Mouse (Mus musculus): ENCODE measurements around the gene Dazap2. TPM values are rescaled to one million over a fixed set of nuclear protein-coding genes. Genes with fewer than 3 reads are reported as not detected.

Dazap2 gene
- 846 and 1,111 TPM in 2 replicates for polyA plus RNA-seq (2012; rRNA removed)

GRCm38 (mm10) chr15:100614996-100615824, at the start of gene Dazap2:
Dazap2 (plus strand) TSS chr15:100615349.
- 1% methylated on average over 85 of the region's 99 CpGs for WGBS
- Histone ChIP-seq H3K4me3 (replicated peaks; ENCODE audit: extremely low read depth, low read depth, low read length) (peak within 1 kb of the TSS; percentile 98), H3K4me1 (ENCODE audit: control insufficient read depth, insufficient read depth, low read length) (peaks cover 20% of the 10 kb centered on the region)
- TF ChIP-seq POLR2A (IDR thresholded peaks at IDR 0.05; ENCODE audit: borderline replicate concordance, extremely low read depth, low read depth, low read length) = peak; percentile 97
- no peak for TF ChIP-seq CTCF (IDR thresholded peaks at IDR 0.05; ENCODE audit: insufficient read depth, low read length)
- DNase-seq = peak; percentile 97

DNA sequence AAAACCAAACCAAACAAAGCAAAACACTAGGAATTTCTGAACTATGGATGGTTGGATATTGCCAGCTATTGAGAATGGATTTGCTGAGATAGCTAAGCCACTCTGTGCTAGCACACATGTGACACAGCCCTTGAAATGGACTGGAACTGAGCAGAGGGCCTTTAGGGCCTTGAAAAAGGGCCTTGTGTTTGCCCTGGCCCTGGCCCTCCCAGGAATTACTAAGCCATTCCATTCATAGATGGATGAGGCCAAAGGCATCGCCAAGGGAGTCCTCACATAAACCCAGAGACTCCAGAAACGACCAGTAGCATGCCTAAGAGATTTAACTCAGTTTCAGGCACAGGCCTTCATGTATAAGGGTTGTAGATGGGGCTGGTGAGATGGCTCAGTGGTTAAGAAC, 48.6 kb upstream of the Dazap2 start:
- TF ChIP-seq CTCF (IDR thresholded peaks at IDR 0.05; ENCODE audit: insufficient read depth, low read length) = no peak
- no peak for TF ChIP-seq POLR2A (IDR thresholded peaks at IDR 0.05; ENCODE audit: borderline replicate concordance, extremely low read depth, low read depth, low read length)
- H3K4me3 ChIP-seq (replicated peaks; ENCODE audit: extremely low read depth, low read depth, low read length) = no peak overlapping the region
- H3K4me1 ChIP-seq (ENCODE audit: control insufficient read depth, insufficient read depth, low read length) = no peaks in the 10 kb centered on the region
- no peak for DNase-seq
- 58% methylated on average over 2 of the region's 2 CpGs for WGBS

DNA sequence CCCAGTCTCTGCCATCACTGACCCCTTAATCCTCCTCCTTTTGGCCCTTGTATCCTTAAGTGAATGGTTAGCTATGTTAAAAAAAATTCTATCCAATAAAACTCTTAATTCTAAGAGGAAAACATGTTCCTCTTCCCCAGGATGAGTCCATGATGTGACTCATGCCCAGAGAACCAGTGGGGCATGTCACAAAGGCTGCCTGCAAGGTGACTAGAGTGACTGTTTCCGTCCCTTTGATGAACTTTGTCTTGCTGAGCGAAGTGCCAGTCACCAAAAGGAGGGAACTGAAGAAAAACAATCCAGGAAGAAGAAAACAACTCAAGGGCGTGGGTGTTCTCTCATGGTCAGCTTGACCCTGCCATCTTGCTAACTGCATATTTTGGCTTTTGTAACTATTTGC, 45.9 kb upstream of the Dazap2 start:
- no peak for DNase-seq
- Histone ChIP-seq H3K4me1 (ENCODE audit: control insufficient read depth, insufficient read depth, low read length) (no peaks in the 10 kb centered on the region), H3K4me3 (replicated peaks; ENCODE audit: extremely low read depth, low read depth, low read length) (no peak overlapping the region)
- 81% methylated on average over 3 of the region's 3 CpGs for WGBS
- TF ChIP-seq POLR2A (IDR thresholded peaks at IDR 0.05; ENCODE audit: borderline replicate concordance, extremely low read depth, low read depth, low read length) (no peak), CTCF (IDR thresholded peaks at IDR 0.05; ENCODE audit: insufficient read depth, low read length) (no peak)

- WGBS = 33% methylated on average over 6 of the region's 6 CpGs
- H3K4me1 ChIP-seq (ENCODE audit: control insufficient read depth, insufficient read depth, low read length) = no peaks in the 10 kb centered on the region
- no peak overlapping the region for H3K4me3 ChIP-seq (replicated peaks; ENCODE audit: extremely low read depth, low read depth, low read length)
- TF ChIP-seq CTCF (IDR thresholded peaks at IDR 0.05; ENCODE audit: insufficient read depth, low read length) (no peak), POLR2A (IDR thresholded peaks at IDR 0.05; ENCODE audit: borderline replicate concordance, extremely low read depth, low read depth, low read length) (no peak)
- DNase-seq = no peak
These were observed 41.2 kb upstream of the Dazap2 start for GRCm38 (mm10) chr15:100573946-100574345.

- no peak for DNase-seq
- WGBS = 60% methylated on average over 2 of the region's 2 CpGs
- Histone ChIP-seq H3K4me3 (replicated peaks; ENCODE audit: extremely low read depth, low read depth, low read length) (no peak overlapping the region), H3K4me1 (ENCODE audit: control insufficient read depth, insufficient read depth, low read length) (no peaks in the 10 kb centered on the region)
- TF ChIP-seq POLR2A (IDR thresholded peaks at IDR 0.05; ENCODE audit: borderline replicate concordance, extremely low read depth, low read depth, low read length) (no peak), CTCF (IDR thresholded peaks at IDR 0.05; ENCODE audit: insufficient read depth, low read length) (no peak)
These were observed 40.8 kb upstream of the Dazap2 start for GRCm38 (mm10) chr15:100574378-100574777.

GRCm38 (mm10) chr15:100575366-100575765, 39.8 kb upstream of the Dazap2 start:
- DNase-seq = no peak
- no peak for TF ChIP-seq POLR2A (IDR thresholded peaks at IDR 0.05; ENCODE audit: borderline replicate concordance, extremely low read depth, low read depth, low read length)
- H3K4me3 ChIP-seq (replicated peaks; ENCODE audit: extremely low read depth, low read depth, low read length) = no peak overlapping the region
- 82% methylated on average over 12 of the region's 12 CpGs for WGBS
- H3K4me1 ChIP-seq (ENCODE audit: control insufficient read depth, insufficient read depth, low read length) = no peaks in the 10 kb centered on the region

DNA sequence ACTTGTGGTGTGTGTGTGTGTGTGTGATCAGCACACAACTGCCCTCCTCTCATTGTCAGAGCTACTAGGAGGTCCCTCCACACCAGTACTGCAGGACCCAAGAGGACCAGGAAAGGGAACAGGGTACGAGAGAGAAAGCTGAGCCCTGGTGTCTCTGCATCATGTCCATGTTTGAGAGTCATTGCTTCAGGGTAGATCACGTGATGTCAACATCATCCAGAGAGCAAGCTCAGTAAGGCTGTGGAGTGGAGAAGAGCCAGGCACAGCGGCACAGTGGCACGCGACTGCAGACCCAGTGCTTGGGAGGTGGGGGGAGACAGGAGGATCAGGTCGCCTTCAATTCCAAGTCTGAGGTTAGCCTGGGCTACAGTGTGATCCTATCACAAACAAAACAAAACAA, 38.8 kb upstream of the Dazap2 start:
- no peak overlapping the region for H3K4me3 ChIP-seq (replicated peaks; ENCODE audit: extremely low read depth, low read depth, low read length)
- WGBS = 89% methylated on average over 6 of the region's 6 CpGs
- TF ChIP-seq CTCF (IDR thresholded peaks at IDR 0.05; ENCODE audit: insufficient read depth, low read length) (no peak), POLR2A (IDR thresholded peaks at IDR 0.05; ENCODE audit: borderline replicate concordance, extremely low read depth, low read depth, low read length) (no peak)
- no peak for DNase-seq
- no peaks in the 10 kb centered on the region for H3K4me1 ChIP-seq (ENCODE audit: control insufficient read depth, insufficient read depth, low read length)

DNA sequence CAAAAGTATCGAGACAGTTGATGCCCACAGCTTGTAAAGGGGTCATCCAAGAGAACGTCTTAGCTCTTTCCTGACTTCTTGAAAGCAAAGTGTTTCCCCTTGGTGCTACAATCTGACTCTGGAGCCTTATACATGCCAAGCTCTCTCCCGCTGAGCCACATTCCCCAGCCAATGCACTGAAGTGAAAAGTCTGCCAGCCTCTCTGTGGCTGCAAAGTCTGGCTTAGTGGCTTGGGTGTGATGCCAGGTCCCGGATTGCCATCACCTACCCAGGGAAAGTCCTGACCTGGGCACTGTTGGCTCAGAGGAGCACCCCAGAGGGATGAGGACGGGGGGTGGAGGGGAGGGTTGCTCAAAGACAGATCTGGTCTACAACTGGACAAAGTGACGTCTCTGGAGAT, 38.3 kb upstream of the Dazap2 start:
- no peak for TF ChIP-seq POLR2A (IDR thresholded peaks at IDR 0.05; ENCODE audit: borderline replicate concordance, extremely low read depth, low read depth, low read length)
- TF ChIP-seq CTCF (IDR thresholded peaks at IDR 0.05; ENCODE audit: insufficient read depth, low read length) = no peak
- 82% methylated on average over 6 of the region's 6 CpGs for WGBS
- Histone ChIP-seq H3K4me1 (ENCODE audit: control insufficient read depth, insufficient read depth, low read length) (no peaks in the 10 kb centered on the region), H3K4me3 (replicated peaks; ENCODE audit: extremely low read depth, low read depth, low read length) (no peak overlapping the region)
- no peak for DNase-seq

DNA sequence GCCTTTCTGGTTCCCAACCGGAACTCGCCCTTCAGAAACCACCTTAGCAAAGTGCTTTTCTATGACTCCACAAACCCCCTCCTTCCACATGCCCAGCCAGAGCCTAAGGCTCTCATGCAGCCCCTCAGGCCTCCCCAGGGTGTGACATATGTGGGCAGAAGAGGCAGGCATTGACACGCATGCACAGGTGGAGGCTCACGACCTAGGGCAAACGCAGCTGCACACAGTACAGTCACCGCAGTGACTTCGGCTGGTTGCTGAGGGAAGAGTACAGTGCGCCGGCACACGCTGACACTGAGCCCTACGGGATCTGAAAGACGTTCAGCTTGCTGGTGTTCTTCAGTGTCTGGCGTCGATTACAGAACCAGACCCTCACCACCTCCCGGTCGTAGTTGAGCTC, 37.2 kb upstream of the Dazap2 start:
- TF ChIP-seq CTCF (IDR thresholded peaks at IDR 0.05; ENCODE audit: insufficient read depth, low read length) (no peak), POLR2A (IDR thresholded peaks at IDR 0.05; ENCODE audit: borderline replicate concordance, extremely low read depth, low read depth, low read length) (no peak)
- Histone ChIP-seq H3K4me1 (ENCODE audit: control insufficient read depth, insufficient read depth, low read length) (no peaks in the 10 kb centered on the region), H3K4me3 (replicated peaks; ENCODE audit: extremely low read depth, low read depth, low read length) (no peak overlapping the region)
- no peak for DNase-seq
- 89% methylated on average over 16 of the region's 16 CpGs for WGBS

DNA sequence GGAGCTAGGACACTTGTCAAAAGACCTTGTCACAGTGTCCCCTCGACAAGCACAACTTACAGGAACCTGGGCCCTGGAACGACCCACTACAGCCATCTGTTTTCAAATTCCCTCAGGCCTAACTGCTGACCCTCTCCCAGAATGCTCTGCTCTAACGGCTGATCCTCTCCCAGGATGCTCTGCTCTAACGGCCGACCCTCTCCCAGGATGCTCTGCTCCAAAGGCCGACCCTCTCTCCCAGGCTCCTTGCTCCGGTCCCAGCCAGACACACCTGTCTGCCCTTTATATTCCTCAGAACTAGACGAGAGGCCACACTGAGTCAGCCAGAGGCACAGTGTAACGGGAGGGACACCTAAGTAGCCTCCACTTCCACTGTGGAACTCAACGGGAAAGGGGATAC, 35.0 kb upstream of the Dazap2 start:
- Histone ChIP-seq H3K4me3 (replicated peaks; ENCODE audit: extremely low read depth, low read depth, low read length) (no peak overlapping the region), H3K4me1 (ENCODE audit: control insufficient read depth, insufficient read depth, low read length) (no peaks in the 10 kb centered on the region)
- 93% methylated on average over 10 of the region's 10 CpGs for WGBS
- no peak for TF ChIP-seq CTCF (IDR thresholded peaks at IDR 0.05; ENCODE audit: insufficient read depth, low read length)
- no peak for TF ChIP-seq POLR2A (IDR thresholded peaks at IDR 0.05; ENCODE audit: borderline replicate concordance, extremely low read depth, low read depth, low read length)
- no peak for DNase-seq
